Mouse (Mus musculus): ENCODE data around the gene Ankrd45.
A peak's percentile ranks its signal among the peaks of the same experiment; 100 is the strongest.
"Not testable (repeated sequence)": the region's sequence is repeated elsewhere in the genome, so short reads cannot be mapped to it uniquely, and the experiment has no call there.

The Ankrd45 gene

GRCm38 (mm10) chr1:161185431-161185830 is 42.9 kb downstream of the Ankrd45 start:
- DNase-seq (ENCODE audit: low read depth, low spot score), result no peak

- DNase-seq (ENCODE audit: low read depth, low spot score), result no peak
Observed at GRCm38 (mm10) chr1:161190253-161190910, 47.9 kb downstream of the Ankrd45 start.

- peak; percentile 62 for DNase-seq (ENCODE audit: low read depth, low spot score)
Observed at GRCm38 (mm10) chr1:161195541-161196351, 53.3 kb downstream of the Ankrd45 start.

GRCm38 (mm10) chr1:161196364-161196763 is 53.9 kb downstream of the Ankrd45 start:
- DNase-seq (ENCODE audit: low read depth, low spot score), result not testable (repeated sequence)

DNA sequence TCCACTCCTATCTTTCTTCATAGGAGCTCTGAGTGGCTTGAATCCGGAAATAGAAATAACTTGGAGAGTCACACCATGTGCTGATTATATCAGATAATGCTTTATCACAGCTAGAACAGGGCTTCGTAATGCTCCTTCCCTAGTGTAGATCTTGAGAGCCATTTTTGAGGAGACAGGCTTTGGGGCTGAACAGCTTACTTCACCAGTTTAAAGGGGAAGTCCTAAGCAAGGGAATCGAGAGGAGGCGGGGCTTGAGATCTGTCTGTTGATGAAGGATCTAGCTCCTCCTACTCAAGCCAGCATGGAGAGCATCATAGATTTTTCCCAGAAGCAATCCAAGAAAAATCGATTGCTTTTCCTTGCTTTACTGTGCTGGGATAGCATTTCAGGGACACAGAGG is 57.4 kb downstream of the Ankrd45 start:
- DNase-seq (ENCODE audit: low read depth, low spot score), result no peak

DNA sequence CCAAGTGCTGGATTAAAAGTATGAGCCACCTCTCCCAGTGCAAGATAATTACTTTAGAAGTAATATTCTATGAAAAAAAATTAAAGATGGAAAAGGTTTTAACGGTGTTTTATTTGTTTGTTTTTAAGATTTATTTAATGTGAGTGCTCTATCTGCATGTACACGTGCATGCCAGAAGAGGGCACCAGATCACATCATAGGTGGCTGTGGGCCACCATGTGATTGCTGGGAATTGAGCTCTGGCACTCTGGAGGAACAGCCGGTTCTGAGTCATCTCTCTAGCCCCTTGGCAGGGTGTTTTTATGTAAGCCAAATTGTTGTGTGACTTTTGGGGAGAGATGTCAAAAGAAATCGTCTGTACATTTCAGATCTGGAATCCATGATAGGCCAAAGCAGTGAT is 72.0 kb downstream of the Ankrd45 start:
- no peak for DNase-seq (ENCODE audit: low read depth, low spot score)

DNA sequence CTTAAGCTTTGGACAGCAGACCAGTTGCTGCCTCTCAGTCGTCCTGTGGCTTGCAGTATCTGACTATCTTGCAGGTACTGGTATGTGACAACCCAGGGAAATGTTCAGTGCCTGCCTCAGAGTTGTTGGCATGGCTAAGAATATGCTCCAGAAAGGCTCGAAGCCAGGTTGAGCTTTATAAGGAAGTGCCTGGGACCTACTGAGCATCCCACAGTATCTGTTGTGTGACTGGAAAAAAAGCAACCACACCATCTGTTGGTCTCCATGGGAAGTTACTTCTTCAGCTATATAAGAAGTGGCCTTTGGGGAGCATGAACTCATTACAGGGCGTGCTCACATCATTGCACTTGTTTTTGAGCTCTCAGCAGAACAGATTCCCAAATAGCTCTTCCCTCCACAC is 77.3 kb downstream of the Ankrd45 start:
- peak; percentile 26 for DNase-seq (ENCODE audit: low read depth, low spot score)

All from telencephalon, adult 2 months (tissue).